Mouse (Mus musculus) liver, adult 2 months (tissue): ENCODE measurements around the gene Slc13a4.

ENCODE experiments used
- CTCF ChIP-seq: fragments of 200-500 bp; IDR thresholded peaks from 2 replicates; pipeline ENCODE4 v1.5.1; 2011; ENCODE audit warnings: low read depth, low read length, control low read depth
- POLR2A ChIP-seq: fragments of 200-500 bp; IDR thresholded peaks from 2 replicates; pipeline ENCODE4 v1.6.1; 2011; ENCODE audit warnings: low read length, control low read depth; ENCODE audit not compliant: insufficient read depth; ENCODE audit errors: extremely low read depth

DNA sequence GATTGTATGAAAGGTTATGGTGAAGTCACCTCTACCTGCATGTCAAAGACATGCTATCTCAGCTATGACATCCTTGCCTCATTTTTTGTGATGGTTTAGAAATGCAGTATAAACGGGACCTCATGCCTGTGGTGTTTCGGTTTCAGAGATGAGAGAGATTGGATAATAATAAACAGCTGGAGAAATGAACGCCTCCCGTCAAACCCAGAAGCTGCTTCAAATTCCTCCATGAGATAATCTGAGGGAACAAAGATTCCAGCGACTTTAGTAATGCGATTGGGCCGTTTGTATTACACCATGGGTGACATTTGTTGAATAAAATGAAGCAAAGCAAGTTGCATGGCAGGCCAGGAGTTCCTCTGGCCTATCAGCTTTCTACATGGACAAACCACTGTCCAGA is 1.5 kb upstream of the Slc13a4 start:
- TF ChIP-seq POLR2A (no peak), CTCF (no peak)
